Mouse (Mus musculus) liver, postnatal 0 days (tissue): ENCODE measurements around the gene Mylip. TPM values are rescaled to one million over a fixed set of nuclear protein-coding genes. Genes with fewer than 3 reads are reported as not detected.

Experiments used
- ATAC-seq: fragments of 200-750 bp; cut with Nextera tagmentation; 2 replicates; pipeline ENCODE4 v1.8.0; 2017; ENCODE audit warnings: mild to moderate bottlenecking, moderate library complexity
- DNase-seq: peaks from one replicate; pipeline ENCODE4 v3.0.0-alpha.2; 2016
- H3K27ac ChIP-seq: fragments of 300-500 bp; sonication (generic); 2 replicates; pipeline ENCODE4 v1.5.1; 2014; ENCODE audit warnings: antibody characterized with exemption, moderate library complexity, mild to moderate bottlenecking, low read depth
- H3K27me3 ChIP-seq: fragments of 300-500 bp; sonication (generic); 2 replicates; pipeline ENCODE4 v1.6.1; 2014; ENCODE audit warnings: low read length, control low read depth, mixed read lengths; ENCODE audit not compliant: insufficient read depth
- H3K36me3 ChIP-seq: fragments of 300-500 bp; sonication (generic); replicated peaks from 2 replicates; pipeline ENCODE4 v1.6.1; 2014; ENCODE audit warnings: mild to moderate bottlenecking, control low read depth, low read length, moderate library complexity, mixed read lengths; ENCODE audit not compliant: insufficient read depth
- H3K4me1 ChIP-seq: fragments of 300-500 bp; sonication (generic); 2 replicates; pipeline ENCODE4 v1.6.1; 2014; ENCODE audit warnings: antibody characterized with exemption, mild to moderate bottlenecking, control low read depth; ENCODE audit not compliant: insufficient read depth
- H3K4me2 ChIP-seq: fragments of 300-500 bp; sonication (generic); 2 replicates; pipeline ENCODE4 v1.6.1; 2014; ENCODE audit warnings: low read depth, mild to moderate bottlenecking, low read length, moderate library complexity, mixed read lengths
- H3K4me3 ChIP-seq: fragments of 300-500 bp; sonication (generic); 2 replicates; pipeline ENCODE4 v1.5.1; 2014; ENCODE audit warnings: low read depth, low read length
- H3K9ac ChIP-seq: fragments of 300-500 bp; sonication (generic); replicated peaks from 2 replicates; pipeline ENCODE4 v1.6.1; 2014; ENCODE audit warnings: mild to moderate bottlenecking, moderate library complexity
- H3K9me3 ChIP-seq: fragments of 300-500 bp; sonication (generic); 2 replicates; pipeline ENCODE4 v1.6.1; 2016; ENCODE audit warnings: mild to moderate bottlenecking, control low read depth, low read length, mixed read lengths
- CTCF ChIP-seq: sonication (generic); IDR thresholded peaks from 2 replicates; pipeline ENCODE4 v1.5.1; 2016; ENCODE audit warnings: antibody characterized with exemption, low read depth
- EP300 ChIP-seq: IDR thresholded peaks from 2 replicates; pipeline ENCODE4 v1.6.1; 2016; ENCODE audit warnings: antibody characterized with exemption, low read depth, mild to moderate bottlenecking
- WGBS: fragments of 180-500 bp; shearing (Covaris S2); extraction: QIAGEN DNeasy Blood & Tissue Kit; methylation state at CpG from one replicate; pipeline ENCODE4 v1.1.7; 2014; ENCODE audit not compliant: insufficient replicate concordance; 5-methylcytosine and 5-hydroxymethylcytosine counted together
- polyA plus RNA-seq: library from polyadenylated mRNA; unstranded; fragments of >200 nt; fragmentation: Nextera tagmentation; extraction: Ambion mirVana; gene quantifications from 2 replicates; pipeline ENCODE4 v1.2.1, GENCODE M21; 2015

The Mylip gene
- polyA plus RNA-seq, 1 experiment from 2014 or later: 7.4 TPM

GRCm38 (mm10) chr13:45354824-45355223 lies 34.7 kb upstream of the Mylip start:
- no peak overlapping the region for H3K9ac ChIP-seq
- H3K4me2 ChIP-seq: no peak overlapping the region
- H3K4me3 ChIP-seq: no peak overlapping the region
- no peak for ATAC-seq
- H3K36me3 ChIP-seq: no peaks in the 10 kb centered on the region
- no peaks in the 10 kb centered on the region for H3K9me3 ChIP-seq
- H3K27me3 ChIP-seq: peaks cover 21% of the 10 kb centered on the region; the same call in 1 of the 2 replicates
- H3K4me1 ChIP-seq: no peaks in the 10 kb centered on the region
- H3K27ac ChIP-seq: no peak overlapping the region
- 75% methylated on average over 2 of the region's 2 CpGs for WGBS
- no peak for DNase-seq
- no peak for TF ChIP-seq EP300
- TF ChIP-seq CTCF: no peak

DNA sequence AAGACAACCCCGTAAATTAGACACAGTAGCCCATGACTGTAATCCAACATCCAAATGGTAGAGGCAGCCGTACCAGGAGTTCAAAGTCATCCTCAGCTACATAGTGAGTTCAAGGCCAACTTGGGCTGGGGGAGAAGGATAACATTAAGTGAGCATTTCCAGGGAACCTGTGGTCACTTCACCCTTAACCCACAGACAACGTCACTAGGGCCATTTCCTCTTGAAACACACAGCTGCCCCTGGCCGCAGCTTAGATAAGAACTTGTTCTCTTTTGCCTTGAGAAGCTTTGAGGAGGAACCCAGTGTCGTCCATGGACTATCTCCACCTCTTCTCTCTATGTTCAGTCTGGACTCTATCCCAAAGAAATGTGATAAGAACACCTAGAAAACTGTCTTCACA lies 31.3 kb upstream of the Mylip start:
- Histone ChIP-seq H3K4me3 (no peak overlapping the region), H3K27ac (no peak overlapping the region), H3K9ac (no peak overlapping the region), H3K27me3 (0 out of 2 replicates have a peak, but pooled peaks cover 16% of the 10 kb centered on the region), H3K9me3 (peaks cover 3% of the 10 kb centered on the region; the same call in 1 of the 2 replicates), H3K36me3 (no peaks in the 10 kb centered on the region), H3K4me1 (no peaks in the 10 kb centered on the region), H3K4me2 (no peak overlapping the region)
- ATAC-seq (no peak), DNase-seq (no peak)
- WGBS: 56% methylated on average over 5 of the region's 5 CpGs
- no peak for TF ChIP-seq EP300
- TF ChIP-seq CTCF: no peak

- H3K27me3 ChIP-seq: 0 out of 2 replicates have a peak, but pooled peaks cover 13% of the 10 kb centered on the region
- WGBS: 66% methylated on average over 13 of the region's 13 CpGs
- no peaks in the 10 kb centered on the region for H3K36me3 ChIP-seq
- H3K9ac ChIP-seq: no peak overlapping the region
- peaks cover 3% of the 10 kb centered on the region; the same call in 1 of the 2 replicates for H3K9me3 ChIP-seq
- DNase-seq: no peak
- H3K4me3 ChIP-seq: no peak overlapping the region
- no peak overlapping the region for H3K27ac ChIP-seq
- no peaks in the 10 kb centered on the region for H3K4me1 ChIP-seq
- ATAC-seq: no peak
- H3K4me2 ChIP-seq: no peak overlapping the region
- TF ChIP-seq CTCF (no peak), EP300 (no peak)
These were observed 30.7 kb upstream of the Mylip start for GRCm38 (mm10) chr13:45358676-45359323.

DNA sequence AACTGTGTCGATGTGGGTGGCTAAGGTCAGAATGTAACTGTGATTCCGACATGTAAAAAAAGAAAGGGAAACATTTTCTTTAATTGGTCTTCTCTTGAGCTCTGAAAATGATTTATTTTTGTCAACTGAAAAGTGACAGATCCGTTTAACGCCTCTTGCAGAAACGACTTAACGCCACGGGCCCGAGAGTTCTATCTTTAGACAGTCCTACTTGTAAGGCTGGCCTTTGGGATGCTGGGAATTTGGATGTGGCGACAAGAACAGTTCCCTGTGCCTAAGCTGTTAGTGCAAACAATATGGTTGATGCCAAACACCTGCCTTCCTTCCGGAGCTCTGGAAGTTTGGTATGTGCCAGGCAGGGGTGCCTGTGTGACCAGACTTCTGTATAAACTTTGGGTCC lies 23.8 kb upstream of the Mylip start:
- no peaks in the 10 kb centered on the region for H3K36me3 ChIP-seq
- no peak overlapping the region for H3K27ac ChIP-seq
- no peak overlapping the region for H3K9ac ChIP-seq
- peaks cover 3% of the 10 kb centered on the region; the same call in 1 of the 2 replicates for H3K9me3 ChIP-seq
- DNase-seq: no peak
- TF ChIP-seq CTCF (no peak), EP300 (no peak)
- 80% methylated on average over 10 of the region's 10 CpGs for WGBS
- H3K4me3 ChIP-seq: no peak overlapping the region
- H3K4me1 ChIP-seq: no peaks in the 10 kb centered on the region
- no peak overlapping the region for H3K4me2 ChIP-seq
- no peak for ATAC-seq
- 0 out of 2 replicates have a peak, but pooled peaks cover 21% of the 10 kb centered on the region for H3K27me3 ChIP-seq

GRCm38 (mm10) chr13:45371673-45372072 lies 17.9 kb upstream of the Mylip start:
- ATAC-seq (no peak), DNase-seq (no peak)
- Histone ChIP-seq H3K4me2 (no peak overlapping the region), H3K4me3 (no peak overlapping the region), H3K9me3 (no peaks in the 10 kb centered on the region), H3K27ac (no peak overlapping the region), H3K9ac (no peak overlapping the region), H3K4me1 (no peaks in the 10 kb centered on the region), H3K36me3 (no peaks in the 10 kb centered on the region), H3K27me3 (0 out of 2 replicates have a peak, but pooled peaks cover 6% of the 10 kb centered on the region)
- TF ChIP-seq EP300 (no peak), CTCF (no peak)
- 43% methylated on average over 2 of the region's 2 CpGs for WGBS

GRCm38 (mm10) chr13:45372456-45372855 lies 17.1 kb upstream of the Mylip start:
- no peak for TF ChIP-seq EP300
- TF ChIP-seq CTCF: no peak
- no peak overlapping the region for H3K4me2 ChIP-seq
- 71% methylated on average over 2 of the region's 2 CpGs for WGBS
- H3K27ac ChIP-seq: no peak overlapping the region
- H3K4me1 ChIP-seq: no peaks in the 10 kb centered on the region
- no peak overlapping the region for H3K4me3 ChIP-seq
- DNase-seq (no peak), ATAC-seq (no peak)
- H3K9me3 ChIP-seq: no peaks in the 10 kb centered on the region
- no peak overlapping the region for H3K9ac ChIP-seq
- H3K36me3 ChIP-seq: no peaks in the 10 kb centered on the region
- 0 out of 2 replicates have a peak, but pooled peaks cover 6% of the 10 kb centered on the region for H3K27me3 ChIP-seq
